Mouse (Mus musculus) ovary, postnatal 10 days (tissue): Measurements from ENCODE around the gene H6pd.

Source experiments
- DNase-seq: peaks from one replicate; pipeline ENCODE4 v3.0.0; 2022; ENCODE audit warnings: low spot score

H6pd gene

GRCm38 (mm10) chr4:149998786-149999509, 9.9 kb downstream of the H6pd start:
- no peak for DNase-seq

DNA sequence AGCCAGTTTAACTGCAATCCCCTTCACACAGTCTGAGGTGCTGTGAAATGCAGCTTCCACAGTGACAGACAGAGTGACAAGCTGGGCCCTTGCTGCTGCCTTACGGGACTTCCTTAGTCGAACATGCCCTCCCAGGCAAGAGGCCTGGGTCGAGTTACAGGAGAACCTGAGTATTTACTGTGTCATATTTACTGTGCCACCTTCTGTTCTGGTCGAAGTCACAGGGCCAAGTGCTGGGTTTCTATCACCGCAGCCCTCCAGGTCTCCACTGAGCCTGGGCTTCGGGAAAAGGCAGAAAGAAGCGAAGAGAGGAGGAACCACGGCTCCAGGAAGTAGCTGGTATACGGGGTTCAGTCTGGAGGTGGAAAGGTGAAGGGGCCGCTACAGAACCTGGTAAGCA, 10.8 kb downstream of the H6pd start:
- DNase-seq: no peak

GRCm38 (mm10) chr4:149996440-149996839, 12.4 kb downstream of the H6pd start:
- no peak for DNase-seq

GRCm38 (mm10) chr4:149995911-149996310, 12.9 kb downstream of the H6pd start:
- no peak for DNase-seq

- no peak for DNase-seq
Observed at GRCm38 (mm10) chr4:149994218-149994617, 14.6 kb downstream of the H6pd start.

DNA sequence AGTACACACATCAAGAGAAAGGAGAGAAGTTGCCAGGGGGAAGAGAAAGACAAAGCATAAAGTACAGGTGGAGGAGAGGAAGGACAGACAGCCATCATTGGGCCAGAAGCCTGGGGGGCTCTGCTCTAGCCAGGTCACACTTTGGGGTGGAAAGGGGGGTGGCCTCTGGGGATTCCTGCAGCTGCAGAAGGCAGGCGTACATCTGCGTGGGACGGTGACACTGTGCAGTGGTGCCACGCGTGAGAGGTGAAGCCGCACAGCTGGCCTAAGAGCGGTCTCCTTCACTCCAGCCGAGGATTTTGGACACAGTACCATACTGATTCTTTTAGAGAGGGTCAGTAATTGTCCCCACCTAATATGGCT, 16.2 kb downstream of the H6pd start:
- DNase-seq: no peak

- DNase-seq: no peak
Observed at GRCm38 (mm10) chr4:149991755-149992669, 16.8 kb downstream of the H6pd start.

DNA sequence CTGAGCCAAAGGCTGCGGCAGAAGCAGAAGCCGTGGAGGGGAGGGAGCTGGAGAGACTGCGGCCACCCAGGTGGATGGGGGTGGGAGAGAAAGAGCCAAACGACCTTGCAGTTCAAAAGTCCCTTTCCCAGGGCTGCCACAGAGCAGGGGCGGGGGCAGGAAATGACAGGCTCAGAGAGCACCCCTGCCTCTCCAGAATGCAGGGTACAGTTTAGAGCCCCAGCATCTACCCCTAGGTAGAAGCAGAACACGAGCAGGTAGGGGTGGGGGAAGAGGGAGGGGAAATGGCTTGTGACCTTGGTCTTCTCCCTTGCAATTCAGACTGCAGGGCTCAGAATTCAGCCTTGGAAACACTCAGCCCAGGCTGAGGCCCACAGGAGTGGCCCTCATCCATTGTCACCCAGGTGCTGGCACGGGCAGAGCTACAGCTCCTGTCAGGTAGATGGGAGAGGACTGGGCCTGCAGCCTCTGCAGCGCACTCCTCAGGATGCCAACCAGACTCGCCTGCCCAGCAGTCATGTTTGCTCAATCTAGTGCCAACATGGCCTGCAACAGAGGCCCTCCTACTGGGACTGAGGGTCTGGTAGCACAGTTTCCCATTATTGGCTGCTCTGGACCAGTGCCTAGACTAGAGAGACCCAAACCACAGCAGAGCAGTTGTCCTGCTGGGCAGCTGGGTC, 17.7 kb downstream of the H6pd start:
- DNase-seq: no peak

- DNase-seq: no peak
Observed at GRCm38 (mm10) chr4:149990212-149990953, 18.4 kb downstream of the H6pd start.

- DNase-seq: peak; percentile 46
Observed at GRCm38 (mm10) chr4:149988931-149989556, 19.8 kb downstream of the H6pd start.

DNA sequence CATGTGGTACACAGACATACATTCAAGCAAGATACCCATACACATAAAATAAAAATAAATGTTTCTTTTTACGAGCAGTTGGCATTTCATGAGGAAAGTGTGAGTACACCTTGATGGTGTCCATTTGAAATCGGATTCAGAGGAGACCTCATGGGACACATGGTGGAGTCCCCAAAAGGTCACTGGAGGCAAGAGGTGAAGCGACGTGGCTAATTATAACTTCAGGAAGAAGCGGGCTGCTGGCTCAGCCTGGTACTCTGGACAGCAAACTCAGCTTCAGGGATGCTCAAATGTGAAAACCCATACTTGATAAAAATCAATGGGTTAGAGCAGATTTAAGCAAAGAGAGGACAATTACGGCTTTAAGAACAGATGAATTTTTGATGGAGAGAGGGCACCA, 20.5 kb downstream of the H6pd start:
- DNase-seq: no peak

- no peak for DNase-seq
Observed at GRCm38 (mm10) chr4:149986671-149987417, 22.0 kb downstream of the H6pd start.

DNA sequence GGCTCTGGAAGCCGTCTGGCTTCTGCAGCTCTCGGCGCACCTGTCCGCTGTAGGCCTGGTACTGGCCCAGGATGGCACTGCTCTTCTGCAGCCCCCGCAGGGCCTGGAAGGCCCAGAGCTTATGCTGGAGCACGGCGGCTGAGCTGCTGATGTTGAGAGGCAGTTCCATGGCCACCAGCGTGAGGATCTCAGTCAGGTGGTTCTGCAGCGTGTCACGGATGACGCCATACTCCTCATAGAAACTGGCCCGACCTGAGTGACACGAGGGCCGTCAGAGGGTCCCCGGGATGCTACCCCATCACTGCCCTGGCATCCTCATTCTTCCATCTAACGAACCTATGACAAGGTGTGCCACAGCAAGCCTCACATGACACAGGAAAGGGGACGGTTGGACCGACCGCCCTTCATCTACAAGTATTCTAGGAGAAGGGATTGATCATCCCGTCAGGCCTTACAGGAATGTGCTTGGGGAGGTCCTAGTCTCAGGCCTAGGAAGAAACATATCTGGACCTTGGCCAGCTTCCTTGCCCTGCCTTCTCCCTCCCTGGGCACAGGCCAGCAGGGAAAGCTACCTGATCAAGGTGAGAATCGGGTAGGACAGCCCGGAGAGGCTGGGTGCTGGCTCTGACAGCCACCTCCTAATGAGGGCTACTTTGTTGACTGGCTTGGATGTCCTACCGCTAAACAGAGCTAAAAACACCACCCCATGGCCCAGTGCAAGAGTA, 24.7 kb downstream of the H6pd start:
- no peak for DNase-seq

GRCm38 (mm10) chr4:149982154-149982553, 26.7 kb downstream of the H6pd start:
- DNase-seq: no peak

DNA sequence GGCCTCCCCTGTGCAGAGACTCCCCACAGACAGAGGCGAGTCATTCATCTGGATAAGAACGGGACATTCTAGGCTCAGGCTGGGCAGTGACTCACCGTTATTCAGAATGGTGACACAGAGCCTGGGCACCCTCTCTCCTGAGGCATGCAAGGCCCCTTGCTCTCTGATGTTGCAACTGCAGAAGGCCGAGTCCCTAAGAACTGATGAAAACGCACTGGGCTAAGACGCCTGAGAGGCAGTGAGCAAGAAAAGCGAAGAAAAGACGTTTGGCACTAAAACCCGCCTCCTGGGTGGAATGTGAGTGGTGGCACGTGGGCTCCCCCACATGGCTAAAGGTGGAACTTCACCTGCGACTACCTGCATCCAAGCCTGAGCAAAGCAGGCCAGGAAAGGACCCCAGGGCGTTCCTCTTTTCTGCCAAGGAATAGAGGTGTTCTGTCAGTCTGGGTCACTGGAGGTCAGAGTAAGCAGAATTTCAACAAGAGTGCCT, 29.0 kb downstream of the H6pd start:
- DNase-seq: peak; percentile 58

GRCm38 (mm10) chr4:149978820-149979219, 30.0 kb downstream of the H6pd start:
- DNase-seq: no peak

- no peak for DNase-seq
Observed at GRCm38 (mm10) chr4:149977801-149978544, 30.9 kb downstream of the H6pd start.

GRCm38 (mm10) chr4:149977181-149977580, 31.6 kb downstream of the H6pd start:
- DNase-seq: no peak

DNA sequence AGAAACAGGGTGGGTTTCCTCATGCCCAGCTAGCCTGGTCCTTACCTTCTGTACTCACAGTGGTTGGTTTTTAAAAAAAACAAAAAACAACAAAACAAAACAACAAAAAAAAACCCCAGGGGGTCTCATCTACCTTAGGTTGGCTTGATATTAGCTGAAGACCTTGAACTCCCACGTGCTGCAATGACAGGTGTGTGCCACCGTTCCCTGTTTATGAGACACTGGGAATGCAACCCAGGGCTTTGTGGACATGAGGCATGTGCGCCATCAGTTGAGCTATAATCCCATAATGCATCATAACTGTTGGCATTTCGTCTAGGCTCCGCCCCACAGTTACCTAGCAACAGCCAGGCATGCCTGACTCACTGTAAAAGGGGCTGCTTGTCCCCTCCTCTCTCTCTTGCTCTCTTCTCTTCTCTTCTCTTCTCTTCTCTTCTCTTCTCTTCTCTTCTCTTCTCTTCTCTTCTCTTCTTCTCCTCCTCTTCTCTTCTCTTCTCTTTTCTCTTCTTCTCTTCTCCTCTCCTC, 33.0 kb downstream of the H6pd start:
- DNase-seq: no peak
